Mouse (Mus musculus) kidney, postnatal 0 days (tissue): ENCODE data around the gene Ctdsp2. TPM values are rescaled to one million over a fixed set of nuclear protein-coding genes. Genes with fewer than 3 reads are reported as not detected.
A peak's percentile ranks its signal among the peaks of the same experiment; 100 is the strongest.

Experiments used
- ATAC-seq: fragments of 200-750 bp; cut with Nextera tagmentation; replicated peaks from 2 replicates; pipeline ENCODE4 v1.8.0; 2017; ENCODE audit warnings: low read depth, moderate number of reproducible peaks, moderate TSS enrichment, moderate library complexity; ENCODE audit not compliant: low FRiP score
- DNase-seq: peaks from one replicate; pipeline ENCODE4 v3.0.0-alpha.2; 2016; ENCODE audit warnings: low spot score
- H3K27ac ChIP-seq: fragments of 300-500 bp; sonication (generic); 2 replicates; pipeline ENCODE4 v1.5.1; 2014; ENCODE audit warnings: mild to moderate bottlenecking
- H3K27me3 ChIP-seq: fragments of 300-500 bp; sonication (generic); 2 replicates; pipeline ENCODE4 v1.6.1; 2014; ENCODE audit warnings: low read length, mixed read lengths; ENCODE audit not compliant: insufficient read depth
- H3K36me3 ChIP-seq: fragments of 300-500 bp; sonication (generic); 2 replicates; pipeline ENCODE4 v1.6.1; 2014; ENCODE audit warnings: low read length, mixed read lengths; ENCODE audit not compliant: insufficient read depth
- H3K4me1 ChIP-seq: fragments of 300-500 bp; sonication (generic); replicated peaks from 2 replicates; pipeline ENCODE4 v1.6.1; 2014; ENCODE audit warnings: antibody characterized with exemption, low read length, mixed read lengths; ENCODE audit not compliant: insufficient read depth
- H3K4me2 ChIP-seq: fragments of 300-500 bp; sonication (generic); 2 replicates; pipeline ENCODE4 v1.6.1; 2014; ENCODE audit warnings: mild to moderate bottlenecking, low read length, moderate library complexity, mixed read lengths
- H3K4me3 ChIP-seq: fragments of 300-500 bp; sonication (generic); replicated peaks from 2 replicates; pipeline ENCODE4 v1.5.1; 2014; ENCODE audit warnings: low read depth, low read length
- H3K9ac ChIP-seq: fragments of 300-500 bp; sonication (generic); 2 replicates; pipeline ENCODE4 v1.6.1; 2014; ENCODE audit warnings: low read depth, low read length
- H3K9me3 ChIP-seq: fragments of 300-500 bp; sonication (generic); replicated peaks from 2 replicates; pipeline ENCODE4 v1.6.1; 2016; ENCODE audit warnings: low read length, inconsistent platforms, mixed read lengths
- CTCF ChIP-seq: IDR thresholded peaks from 2 replicates; pipeline ENCODE4 v1.5.1; 2016; ENCODE audit warnings: antibody characterized with exemption, low read depth, mild to moderate bottlenecking, moderate library complexity
- WGBS: fragments of 180-500 bp; shearing (Covaris S2); extraction: QIAGEN DNeasy Blood & Tissue Kit; methylation state at CpG from one replicate; pipeline ENCODE4 v1.1.7; 2014; 5-methylcytosine and 5-hydroxymethylcytosine counted together
- polyA plus RNA-seq: library from polyadenylated mRNA; unstranded; fragments of >200 nt; fragmentation: Nextera tagmentation; extraction: Ambion mirVana; gene quantifications from 2 replicates; pipeline ENCODE4 v1.2.1, GENCODE M21; 2015

The Ctdsp2 gene
- polyA plus RNA-seq, 1 experiment from 2014 or later, result 68.5 TPM

GRCm38 (mm10) chr10:126934561-126934960 is 44.0 kb upstream of the Ctdsp2 start:
- no peaks in the 10 kb centered on the region for H3K9me3 ChIP-seq
- no peak overlapping the region for H3K9ac ChIP-seq
- no peaks in the 10 kb centered on the region for H3K36me3 ChIP-seq
- ATAC-seq (no peak), DNase-seq (no peak)
- no peak overlapping the region for H3K27ac ChIP-seq
- 79% methylated on average over 13 of the region's 13 CpGs for WGBS
- peaks cover 19% of the 10 kb centered on the region for H3K4me1 ChIP-seq
- no peak overlapping the region for H3K4me2 ChIP-seq
- no peak for TF ChIP-seq CTCF
- H3K4me3 ChIP-seq, result no peak overlapping the region
- no peaks in the 10 kb centered on the region for H3K27me3 ChIP-seq

GRCm38 (mm10) chr10:126935121-126935520 is 43.4 kb upstream of the Ctdsp2 start:
- H3K4me1 ChIP-seq, result peaks cover 17% of the 10 kb centered on the region
- no peaks in the 10 kb centered on the region for H3K9me3 ChIP-seq
- no peak overlapping the region for H3K9ac ChIP-seq
- H3K27me3 ChIP-seq, result no peaks in the 10 kb centered on the region
- peak; percentile 14; the same call in 1 of the 2 replicates for ATAC-seq
- DNase-seq, result no peak
- H3K4me2 ChIP-seq, result no peak overlapping the region
- 54% methylated on average over 8 of the region's 8 CpGs for WGBS
- no peaks in the 10 kb centered on the region for H3K36me3 ChIP-seq
- peak overlapping the region; percentile 83 for H3K27ac ChIP-seq
- TF ChIP-seq CTCF, result no peak
- no peak overlapping the region for H3K4me3 ChIP-seq

- H3K27ac ChIP-seq, result peak overlapping the region; percentile 83
- DNase-seq (peak; percentile 78), ATAC-seq (peak; percentile 38)
- no peaks in the 10 kb centered on the region for H3K9me3 ChIP-seq
- H3K4me2 ChIP-seq, result no peak overlapping the region
- H3K4me3 ChIP-seq, result no peak overlapping the region
- no peak overlapping the region for H3K9ac ChIP-seq
- 35% methylated on average over 18 of the region's 18 CpGs for WGBS
- peaks cover 10% of the 10 kb centered on the region for H3K4me1 ChIP-seq
- no peaks in the 10 kb centered on the region for H3K27me3 ChIP-seq
- no peaks in the 10 kb centered on the region for H3K36me3 ChIP-seq
- TF ChIP-seq CTCF, result no peak
Observed at GRCm38 (mm10) chr10:126935556-126936381, 42.7 kb upstream of the Ctdsp2 start.

GRCm38 (mm10) chr10:126940949-126941348 is 37.6 kb upstream of the Ctdsp2 start:
- Histone ChIP-seq H3K9ac (no peak overlapping the region), H3K4me2 (no peak overlapping the region), H3K9me3 (no peaks in the 10 kb centered on the region), H3K4me1 (peaks cover 2% of the 10 kb centered on the region; the same call in 1 of the 2 replicates), H3K27ac (no peak overlapping the region), H3K4me3 (no peak overlapping the region), H3K36me3 (no peaks in the 10 kb centered on the region), H3K27me3 (no peaks in the 10 kb centered on the region)
- 28% methylated on average over 7 of the region's 7 CpGs for WGBS
- DNase-seq, result no peak
- TF ChIP-seq CTCF, result no peak
- ATAC-seq, result no peak

GRCm38 (mm10) chr10:126945531-126945930 is 33.0 kb upstream of the Ctdsp2 start:
- Histone ChIP-seq H3K9ac (no peak overlapping the region), H3K36me3 (no peaks in the 10 kb centered on the region), H3K9me3 (no peaks in the 10 kb centered on the region), H3K4me2 (no peak overlapping the region), H3K27me3 (no peaks in the 10 kb centered on the region), H3K4me1 (peaks cover 7% of the 10 kb centered on the region; the same call in 1 of the 2 replicates), H3K4me3 (no peak overlapping the region), H3K27ac (no peak overlapping the region)
- DNase-seq, result no peak
- no peak for TF ChIP-seq CTCF
- no peak for ATAC-seq
- 88% methylated on average over 5 of the region's 5 CpGs for WGBS

GRCm38 (mm10) chr10:126949824-126950223 is 28.7 kb upstream of the Ctdsp2 start:
- Histone ChIP-seq H3K27ac (no peak overlapping the region), H3K9me3 (no peaks in the 10 kb centered on the region), H3K36me3 (no peaks in the 10 kb centered on the region), H3K4me1 (0 out of 2 replicates have a peak, but pooled peaks cover 7% of the 10 kb centered on the region), H3K27me3 (no peaks in the 10 kb centered on the region), H3K9ac (no peak overlapping the region), H3K4me3 (no peak overlapping the region), H3K4me2 (no peak overlapping the region)
- 22% methylated on average over 5 of the region's 5 CpGs for WGBS
- TF ChIP-seq CTCF, result no peak
- DNase-seq (no peak), ATAC-seq (no peak)
